Mouse (Mus musculus): ENCODE data around the gene Themis3. TPM values are rescaled to one million over a fixed set of nuclear protein-coding genes. Genes with fewer than 3 reads are reported as not detected.
"Not testable (repeated sequence)": the region's sequence is repeated elsewhere in the genome, so short reads cannot be mapped to it uniquely, and the experiment has no call there.

The Themis3 gene
- polyA plus RNA-seq, 1 experiment from 2014 or later = not detected

DNA sequence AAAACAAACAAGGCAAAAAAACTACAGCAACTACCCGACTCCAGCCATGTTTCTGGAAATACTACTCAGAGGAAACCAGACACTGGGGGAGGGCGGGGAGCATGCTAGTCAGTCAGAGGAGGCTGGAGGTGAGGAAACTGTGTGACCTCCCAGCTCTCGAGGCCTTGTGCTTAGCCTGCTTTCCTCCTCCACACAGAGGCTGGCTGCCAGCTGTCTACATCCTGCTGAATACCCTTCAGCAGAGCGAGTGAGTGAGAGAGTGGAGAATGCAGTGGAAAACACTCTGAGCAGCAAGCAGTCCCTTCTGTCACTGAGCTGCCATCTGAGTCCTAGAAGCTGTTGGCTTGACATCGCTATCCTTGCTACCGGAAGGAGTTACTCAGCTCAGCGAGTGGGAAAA lies 30.2 kb downstream of the Themis3 start:
- H3K4me1 ChIP-seq (ENCODE audit: control insufficient read depth, insufficient read depth, low read length) = no peaks in the 10 kb centered on the region
- H3K9ac ChIP-seq (replicated peaks; ENCODE audit: low read depth, low read length) = no peak overlapping the region
- H3K4me2 ChIP-seq (ENCODE audit: low read depth, low read length) = no peak overlapping the region
- H3K4me3 ChIP-seq (ENCODE audit: low read depth, low read length) = no peak overlapping the region
- H3K27ac ChIP-seq (ENCODE audit: low read depth, low read length) = no peak overlapping the region
- ATAC-seq (ENCODE audit: low read depth) = no peak
- H3K9me3 ChIP-seq (ENCODE audit: control insufficient read depth, low read length) = no peaks in the 10 kb centered on the region
- 75% methylated on average over 7 of the region's 7 CpGs for WGBS
- no peaks in the 10 kb centered on the region for H3K27me3 ChIP-seq (ENCODE audit: control insufficient read depth, insufficient read depth, low read length)
- H3K36me3 ChIP-seq (ENCODE audit: control insufficient read depth, insufficient read depth, low read length) = no peaks in the 10 kb centered on the region

DNA sequence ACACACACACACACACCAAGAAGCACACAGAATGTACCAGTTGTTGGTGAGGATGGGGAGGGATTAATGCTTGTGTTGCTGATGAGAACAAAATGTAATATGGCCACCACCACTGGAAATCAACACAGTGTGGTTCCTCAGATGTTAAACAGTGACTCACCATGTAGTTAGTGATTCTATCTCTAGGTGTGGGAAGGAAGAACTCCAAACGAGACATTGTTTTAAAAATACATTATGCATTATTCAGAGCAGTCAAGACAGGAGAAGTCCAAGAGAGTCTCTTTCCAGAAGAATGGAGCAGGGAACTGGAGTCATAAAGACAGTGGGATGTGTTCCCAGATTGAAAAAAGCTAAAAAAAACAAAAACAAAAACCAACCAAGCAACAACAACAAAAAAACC lies 30.9 kb downstream of the Themis3 start:
- Histone ChIP-seq H3K4me3 (ENCODE audit: low read depth, low read length) (no peak overlapping the region), H3K27ac (ENCODE audit: low read depth, low read length) (no peak overlapping the region), H3K9me3 (ENCODE audit: control insufficient read depth, low read length) (no peaks in the 10 kb centered on the region), H3K4me2 (ENCODE audit: low read depth, low read length) (no peak overlapping the region), H3K4me1 (ENCODE audit: control insufficient read depth, insufficient read depth, low read length) (no peaks in the 10 kb centered on the region), H3K27me3 (ENCODE audit: control insufficient read depth, insufficient read depth, low read length) (no peaks in the 10 kb centered on the region), H3K9ac (replicated peaks; ENCODE audit: low read depth, low read length) (no peak overlapping the region), H3K36me3 (ENCODE audit: control insufficient read depth, insufficient read depth, low read length) (no peaks in the 10 kb centered on the region)
- ATAC-seq (ENCODE audit: low read depth) = no peak
- 88% methylated on average over 1 of the region's 1 CpGs for WGBS

DNA sequence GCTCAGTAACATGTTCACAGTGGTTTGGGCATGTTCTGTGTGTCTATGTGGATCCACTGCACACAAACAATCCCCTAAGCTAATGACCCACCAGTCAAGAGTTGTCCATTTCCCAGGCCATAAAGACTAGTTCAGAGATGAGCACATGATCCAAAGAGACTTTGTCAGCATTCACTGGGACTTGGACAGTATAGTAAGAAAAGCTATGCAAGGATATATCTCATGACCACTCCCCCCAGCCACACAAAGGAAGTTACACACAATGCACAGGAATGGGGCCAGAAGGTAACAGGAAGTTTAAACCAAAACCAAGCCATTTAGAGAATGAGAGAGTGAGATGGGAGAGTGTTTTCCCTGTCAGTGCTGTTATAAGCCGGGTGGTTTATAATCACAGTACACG lies 33.0 kb downstream of the Themis3 start:
- H3K27ac ChIP-seq (ENCODE audit: low read depth, low read length) = no peak overlapping the region
- H3K36me3 ChIP-seq (ENCODE audit: control insufficient read depth, insufficient read depth, low read length) = no peaks in the 10 kb centered on the region
- 74% methylated on average over 2 of the region's 2 CpGs for WGBS
- H3K27me3 ChIP-seq (ENCODE audit: control insufficient read depth, insufficient read depth, low read length) = no peaks in the 10 kb centered on the region
- no peaks in the 10 kb centered on the region for H3K4me1 ChIP-seq (ENCODE audit: control insufficient read depth, insufficient read depth, low read length)
- H3K4me2 ChIP-seq (ENCODE audit: low read depth, low read length) = no peak overlapping the region
- no peak overlapping the region for H3K9ac ChIP-seq (replicated peaks; ENCODE audit: low read depth, low read length)
- no peak overlapping the region for H3K4me3 ChIP-seq (ENCODE audit: low read depth, low read length)
- H3K9me3 ChIP-seq (ENCODE audit: control insufficient read depth, low read length) = no peaks in the 10 kb centered on the region
- ATAC-seq (ENCODE audit: low read depth) = no peak

DNA sequence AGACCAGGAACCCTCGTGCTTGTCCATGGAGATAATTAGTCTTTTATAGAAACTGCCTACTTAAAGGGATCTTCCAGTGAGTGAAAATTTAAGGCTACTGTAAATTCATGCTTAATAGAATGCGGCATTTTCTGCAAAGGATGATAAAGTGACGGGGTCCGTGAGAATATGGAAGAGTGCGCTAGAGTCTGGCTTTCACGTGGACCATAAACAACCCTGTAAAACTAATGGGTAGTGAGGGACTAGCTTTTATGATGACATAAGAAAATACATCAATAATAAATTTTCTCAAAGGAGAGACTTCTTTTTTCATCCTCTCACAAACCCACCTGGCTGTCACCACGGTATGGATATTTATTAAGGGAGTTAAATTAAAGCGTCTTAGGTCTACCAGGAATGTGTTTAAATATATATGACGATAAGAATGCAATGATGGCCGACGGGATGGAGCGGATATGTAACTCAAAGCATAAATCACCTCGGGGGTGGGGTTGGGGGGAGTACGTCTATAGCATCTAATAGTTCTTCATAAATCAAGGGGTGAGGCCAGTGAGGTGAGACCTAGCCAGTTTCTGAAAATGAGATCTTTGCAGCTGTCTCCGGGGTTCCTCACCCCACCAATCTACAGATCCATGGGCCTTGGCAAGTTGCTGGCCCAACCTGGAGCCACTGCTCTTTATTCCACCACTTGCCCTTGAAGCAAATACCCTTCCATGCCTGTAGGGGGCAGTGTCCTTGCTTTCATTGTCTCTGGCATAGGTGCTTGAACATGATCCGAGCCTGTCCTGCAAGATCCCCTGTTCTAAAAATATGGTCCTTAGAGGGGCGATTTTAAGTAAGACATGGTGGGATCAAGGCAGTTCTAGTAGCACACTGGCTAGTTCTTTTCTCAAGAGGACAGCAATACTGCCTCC lies 35.8 kb downstream of the Themis3 start:
- Histone ChIP-seq H3K9me3 (ENCODE audit: control insufficient read depth, low read length) (no peaks in the 10 kb centered on the region), H3K4me2 (ENCODE audit: low read depth, low read length) (no peak overlapping the region), H3K9ac (replicated peaks; ENCODE audit: low read depth, low read length) (no peak overlapping the region), H3K4me1 (ENCODE audit: control insufficient read depth, insufficient read depth, low read length) (no peaks in the 10 kb centered on the region), H3K27ac (ENCODE audit: low read depth, low read length) (no peak overlapping the region), H3K27me3 (ENCODE audit: control insufficient read depth, insufficient read depth, low read length) (no peaks in the 10 kb centered on the region), H3K36me3 (ENCODE audit: control insufficient read depth, insufficient read depth, low read length) (no peaks in the 10 kb centered on the region), H3K4me3 (ENCODE audit: low read depth, low read length) (no peak overlapping the region)
- peak; percentile 68 for ATAC-seq (ENCODE audit: low read depth)
- WGBS = 66% methylated on average over 17 of the region's 17 CpGs

DNA sequence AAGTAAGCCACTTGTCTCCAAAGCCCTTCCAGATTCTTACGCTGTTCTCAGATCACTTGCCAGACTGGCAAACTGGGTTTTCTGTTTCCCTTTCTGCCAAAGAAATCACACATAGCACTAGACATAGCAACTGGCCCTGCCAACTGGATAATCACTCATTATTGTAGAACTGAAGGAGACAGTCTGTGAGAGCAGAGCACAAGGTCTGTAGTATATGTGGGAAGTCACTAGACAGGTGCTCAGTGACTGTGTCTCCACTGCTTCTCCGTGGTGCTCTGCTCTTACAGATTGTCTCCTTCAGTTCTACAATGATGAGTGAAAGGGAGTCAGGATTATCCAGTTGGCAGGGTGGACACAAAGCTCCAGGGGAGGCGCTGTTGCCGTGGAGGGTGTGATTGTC lies 41.7 kb downstream of the Themis3 start:
- no peaks in the 10 kb centered on the region for H3K36me3 ChIP-seq (ENCODE audit: control insufficient read depth, insufficient read depth, low read length)
- no peak overlapping the region for H3K4me2 ChIP-seq (ENCODE audit: low read depth, low read length)
- H3K9me3 ChIP-seq (ENCODE audit: control insufficient read depth, low read length) = no peaks in the 10 kb centered on the region
- no peak for ATAC-seq (ENCODE audit: low read depth)
- 85% methylated on average over 4 of the region's 4 CpGs for WGBS
- no peaks in the 10 kb centered on the region for H3K4me1 ChIP-seq (ENCODE audit: control insufficient read depth, insufficient read depth, low read length)
- no peaks in the 10 kb centered on the region for H3K27me3 ChIP-seq (ENCODE audit: control insufficient read depth, insufficient read depth, low read length)
- H3K27ac ChIP-seq (ENCODE audit: low read depth, low read length) = no peak overlapping the region
- no peak overlapping the region for H3K9ac ChIP-seq (replicated peaks; ENCODE audit: low read depth, low read length)
- H3K4me3 ChIP-seq (ENCODE audit: low read depth, low read length) = no peak overlapping the region

DNA sequence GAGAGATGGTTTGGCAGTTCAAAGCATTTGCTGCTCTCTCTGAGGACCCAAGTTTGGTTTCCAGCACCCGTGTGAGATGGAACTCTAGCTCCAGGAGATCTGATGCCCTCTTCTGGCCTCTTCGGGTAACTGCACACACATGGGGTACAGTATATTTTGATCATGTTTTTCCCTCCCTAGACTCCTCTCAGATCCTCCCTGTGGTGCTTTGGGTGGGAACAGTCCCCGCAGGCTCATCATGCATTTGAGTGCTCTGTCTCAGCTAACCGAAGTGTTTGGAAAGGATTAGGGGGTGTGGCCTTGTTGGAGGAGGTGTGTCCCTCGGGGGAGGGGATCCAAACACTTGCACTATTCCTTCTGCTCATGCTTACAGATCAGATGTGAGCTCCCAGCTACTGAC lies 43.9 kb downstream of the Themis3 start:
- no peak overlapping the region for H3K27ac ChIP-seq (ENCODE audit: low read depth, low read length)
- no peak for ATAC-seq (ENCODE audit: low read depth)
- H3K9ac ChIP-seq (replicated peaks; ENCODE audit: low read depth, low read length) = no peak overlapping the region
- no peaks in the 10 kb centered on the region for H3K27me3 ChIP-seq (ENCODE audit: control insufficient read depth, insufficient read depth, low read length)
- no peaks in the 10 kb centered on the region for H3K36me3 ChIP-seq (ENCODE audit: control insufficient read depth, insufficient read depth, low read length)
- H3K4me2 ChIP-seq (ENCODE audit: low read depth, low read length) = no peak overlapping the region
- 90% methylated on average over 5 of the region's 5 CpGs for WGBS
- no peak overlapping the region for H3K4me3 ChIP-seq (ENCODE audit: low read depth, low read length)
- no peaks in the 10 kb centered on the region for H3K9me3 ChIP-seq (ENCODE audit: control insufficient read depth, low read length)
- no peaks in the 10 kb centered on the region for H3K4me1 ChIP-seq (ENCODE audit: control insufficient read depth, insufficient read depth, low read length)

DNA sequence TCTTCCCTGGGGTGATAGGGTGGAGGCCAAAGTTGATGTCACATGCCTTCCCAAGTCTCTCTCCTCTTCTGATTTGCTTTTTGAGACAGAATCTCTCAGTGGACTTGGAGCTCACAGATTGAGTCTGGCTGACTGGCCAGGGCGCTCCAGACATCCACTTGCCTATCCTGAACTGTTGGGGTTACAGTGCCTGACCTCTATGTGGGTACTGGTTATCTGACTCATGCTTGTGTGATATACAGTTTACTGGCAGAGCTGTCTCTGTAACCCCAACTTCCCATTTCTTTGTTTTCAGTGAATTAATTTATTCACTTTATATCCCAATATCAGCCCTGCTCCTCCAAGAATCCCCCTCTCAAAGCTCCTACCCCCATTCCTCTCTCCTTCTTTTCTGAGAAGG lies 62.1 kb downstream of the Themis3 start:
- WGBS = 95% methylated on average over 1 of the region's 1 CpGs
- Histone ChIP-seq H3K27me3 (ENCODE audit: control insufficient read depth, insufficient read depth, low read length) (no peaks in the 10 kb centered on the region), H3K9ac (replicated peaks; ENCODE audit: low read depth, low read length) (no peak overlapping the region), H3K36me3 (ENCODE audit: control insufficient read depth, insufficient read depth, low read length) (no peaks in the 10 kb centered on the region), H3K27ac (ENCODE audit: low read depth, low read length) (no peak overlapping the region), H3K4me1 (ENCODE audit: control insufficient read depth, insufficient read depth, low read length) (no peaks in the 10 kb centered on the region), H3K9me3 (ENCODE audit: control insufficient read depth, low read length) (no peaks in the 10 kb centered on the region), H3K4me3 (ENCODE audit: low read depth, low read length) (no peak overlapping the region), H3K4me2 (ENCODE audit: low read depth, low read length) (no peak overlapping the region)
- ATAC-seq (ENCODE audit: low read depth) = no peak

DNA sequence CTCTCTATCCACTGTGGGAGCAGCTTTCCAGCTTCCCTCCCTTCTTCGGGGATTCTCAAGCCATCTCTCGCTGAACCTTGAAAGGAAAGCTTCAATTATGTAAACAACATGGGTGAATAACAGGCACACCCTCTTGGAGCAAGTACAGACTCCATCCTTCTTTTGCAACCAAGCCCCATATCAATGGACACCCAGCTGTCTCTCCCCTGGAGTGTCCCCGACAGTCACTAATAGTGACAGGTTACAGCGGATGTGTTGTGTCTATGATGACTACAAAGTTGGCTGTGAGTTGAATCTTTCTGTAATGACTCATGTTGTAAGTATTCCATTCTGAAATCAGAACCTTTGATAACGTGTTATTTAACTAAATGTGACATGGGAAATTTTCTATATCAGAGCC lies 71.0 kb downstream of the Themis3 start:
- no peaks in the 10 kb centered on the region for H3K9me3 ChIP-seq (ENCODE audit: control insufficient read depth, low read length)
- 84% methylated on average over 5 of the region's 5 CpGs for WGBS
- H3K4me1 ChIP-seq (ENCODE audit: control insufficient read depth, insufficient read depth, low read length) = peaks cover under 1% of the 10 kb centered on the region
- no peak overlapping the region for H3K4me3 ChIP-seq (ENCODE audit: low read depth, low read length)
- no peak overlapping the region for H3K9ac ChIP-seq (replicated peaks; ENCODE audit: low read depth, low read length)
- ATAC-seq (ENCODE audit: low read depth) = no peak
- H3K27ac ChIP-seq (ENCODE audit: low read depth, low read length) = no peak overlapping the region
- H3K36me3 ChIP-seq (ENCODE audit: control insufficient read depth, insufficient read depth, low read length) = no peaks in the 10 kb centered on the region
- no peak overlapping the region for H3K4me2 ChIP-seq (ENCODE audit: low read depth, low read length)
- no peaks in the 10 kb centered on the region for H3K27me3 ChIP-seq (ENCODE audit: control insufficient read depth, insufficient read depth, low read length)

DNA sequence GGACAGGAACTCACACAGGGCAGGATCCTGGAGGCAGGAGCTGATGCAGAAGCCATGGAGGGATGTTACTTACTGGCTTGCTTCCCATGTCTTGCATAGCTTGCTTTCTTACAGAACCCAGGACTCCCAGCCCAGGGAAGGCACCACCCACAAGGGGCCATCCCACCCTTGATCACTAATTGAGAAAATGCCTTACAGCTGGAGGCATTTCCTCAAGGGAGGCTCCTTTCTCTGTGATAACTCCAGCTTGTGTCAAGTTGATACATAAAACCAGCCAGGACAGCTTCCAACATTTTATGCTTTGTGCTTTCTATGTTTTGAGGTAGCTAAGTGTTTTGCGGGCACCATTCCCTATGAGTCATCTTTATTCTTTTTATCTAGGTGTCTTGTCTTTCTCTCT lies 71.8 kb downstream of the Themis3 start:
- H3K9me3 ChIP-seq (ENCODE audit: control insufficient read depth, low read length); H3K9ac ChIP-seq (replicated peaks; ENCODE audit: low read depth, low read length); H3K36me3 ChIP-seq (ENCODE audit: control insufficient read depth, insufficient read depth, low read length); H3K27me3 ChIP-seq (ENCODE audit: control insufficient read depth, insufficient read depth, low read length); H3K4me3 ChIP-seq (ENCODE audit: low read depth, low read length); H3K27ac ChIP-seq (ENCODE audit: low read depth, low read length); H3K4me2 ChIP-seq (ENCODE audit: low read depth, low read length); H3K4me1 ChIP-seq (ENCODE audit: control insufficient read depth, insufficient read depth, low read length); ATAC-seq (ENCODE audit: low read depth): not testable (repeated sequence)
- WGBS = 100% methylated on average over 1 of the region's 1 CpGs

Measured in neural tube, embryonic 14.5 days (tissue).